Mouse (Mus musculus) layer of hippocampus, adult 11-12 months (tissue): ENCODE results near the gene Zfp512b.

Source experiments
- DNase-seq: peaks from one replicate; pipeline ENCODE4 v3.0.0; 2022; ENCODE audit warnings: low spot score

The Zfp512b gene

GRCm38 (mm10) chr2:181589732-181590105 lies 2.9 kb downstream of the Zfp512b start:
- DNase-seq: peak; percentile 7

- peak; percentile 4 for DNase-seq
Observed at GRCm38 (mm10) chr2:181589011-181589731, 3.4 kb downstream of the Zfp512b start.

GRCm38 (mm10) chr2:181588229-181588780 lies 4.3 kb downstream of the Zfp512b start:
- DNase-seq: peak; percentile 11

- DNase-seq: no peak
Observed at GRCm38 (mm10) chr2:181587796-181588195, 4.8 kb downstream of the Zfp512b start.

GRCm38 (mm10) chr2:181586124-181586523 lies 6.5 kb downstream of the Zfp512b start:
- no peak for DNase-seq

DNA sequence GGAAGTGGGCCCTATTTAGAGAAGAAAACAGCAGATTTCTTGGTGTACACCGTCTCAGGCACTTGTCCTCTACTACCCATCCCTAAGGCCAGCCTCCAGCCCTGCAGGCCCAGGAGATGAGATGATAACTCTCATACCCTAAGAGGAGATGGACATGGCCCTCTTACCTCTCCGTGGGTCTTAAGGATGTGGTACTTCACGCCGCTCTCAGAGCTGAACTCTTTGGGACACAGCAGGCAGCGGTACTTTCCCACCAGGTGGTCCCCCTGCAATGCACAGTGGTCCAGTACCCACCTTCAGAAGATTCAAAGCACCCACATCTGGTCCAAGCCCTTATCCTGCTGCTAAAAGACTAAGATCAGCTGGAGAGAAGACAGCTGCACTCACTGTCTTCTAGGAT lies 7.1 kb downstream of the Zfp512b start:
- DNase-seq: no peak

DNA sequence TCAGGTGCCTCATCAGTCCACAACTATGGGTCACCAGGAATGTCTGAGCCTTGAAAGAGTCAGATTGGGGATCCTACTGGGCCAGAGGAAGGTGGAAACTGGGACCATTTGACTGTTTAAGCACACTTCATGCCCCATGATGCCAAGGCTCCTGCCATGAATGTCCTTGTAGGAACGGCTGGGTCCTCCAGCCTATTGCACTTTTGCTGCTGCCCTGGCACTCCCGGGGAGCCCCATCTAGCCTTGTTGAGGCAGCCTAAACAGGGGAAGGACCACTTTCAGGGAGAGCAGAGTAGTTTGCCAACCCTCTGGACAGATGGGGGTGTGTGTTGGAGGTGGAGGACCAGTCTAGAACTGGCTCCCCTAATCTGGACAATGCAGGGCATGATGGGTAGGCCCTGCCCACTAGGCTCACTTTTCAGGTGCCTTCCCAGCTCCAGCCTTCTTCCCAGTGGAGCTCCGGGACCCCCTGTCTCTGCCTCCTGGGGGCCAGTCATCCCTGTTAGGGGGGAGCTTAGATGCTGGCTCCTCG lies 8.1 kb downstream of the Zfp512b start, which contains the start of gene Uckl1:
Gene Uckl1, minus strand, starts transcription at position 482 of the 532 bp plus-strand sequence.
- DNase-seq: no peak

DNA sequence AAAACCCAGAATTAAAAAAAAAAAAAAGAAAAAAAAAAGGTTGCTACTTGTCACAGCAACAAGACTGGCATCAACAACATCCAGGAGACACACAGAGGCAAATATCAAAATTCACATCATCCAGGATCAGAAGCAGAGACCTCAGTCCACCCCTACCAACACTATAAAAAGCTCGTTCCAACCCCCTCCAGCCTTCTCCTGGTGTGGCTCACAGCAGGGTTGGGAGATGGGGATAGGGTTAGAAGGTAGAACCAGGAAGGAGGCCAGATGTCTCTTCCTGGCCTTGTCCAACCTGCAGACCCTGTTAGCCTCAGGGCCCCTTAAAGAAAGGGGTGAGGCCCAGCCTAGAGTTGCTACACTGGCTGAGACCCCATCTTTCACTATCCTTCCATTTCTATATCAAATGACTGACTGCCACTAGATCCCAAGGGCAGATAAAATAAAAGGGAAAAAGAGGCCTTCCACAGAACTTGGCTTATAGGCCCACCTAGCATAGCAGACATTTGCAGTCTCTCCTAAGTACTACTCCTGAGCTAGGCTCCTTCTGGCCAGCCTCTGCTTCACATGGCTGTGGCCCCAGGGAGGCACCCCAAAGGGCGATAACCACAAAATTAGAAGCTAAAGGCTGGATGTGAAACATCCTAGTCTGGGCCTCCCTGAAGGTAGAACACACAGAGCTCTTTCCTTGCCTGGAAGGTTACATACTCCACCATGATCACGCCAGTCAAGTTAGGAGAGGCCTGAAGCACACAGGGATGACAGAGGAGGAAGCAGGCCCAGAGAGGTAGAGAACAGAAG lies 8.9 kb downstream of the Zfp512b start:
- no peak for DNase-seq

GRCm38 (mm10) chr2:181582939-181583338 lies 9.7 kb downstream of the Zfp512b start:
- DNase-seq: no peak

DNA sequence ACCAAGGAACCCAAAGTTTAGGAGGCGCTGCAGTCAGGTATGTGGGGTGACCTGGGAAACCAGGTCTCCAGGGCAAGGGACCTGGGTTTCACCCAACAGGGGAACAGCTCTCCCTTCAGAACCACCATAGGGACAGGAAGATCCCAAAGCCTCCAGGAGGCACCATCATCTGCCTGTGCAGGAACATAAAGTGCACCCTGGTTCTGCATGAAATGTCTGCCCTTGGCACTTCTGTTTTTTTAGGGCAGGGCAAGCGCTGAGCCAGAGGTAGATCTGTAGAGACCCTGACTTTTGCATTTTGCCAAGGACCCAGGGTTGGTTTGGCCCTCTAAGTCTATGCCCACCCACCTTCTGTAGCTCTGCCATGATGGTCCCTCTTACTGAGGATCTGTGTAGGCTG lies 10.2 kb downstream of the Zfp512b start:
- no peak for DNase-seq

GRCm38 (mm10) chr2:181581402-181582120 lies 11.0 kb downstream of the Zfp512b start:
- peak; percentile 88 for DNase-seq

DNA sequence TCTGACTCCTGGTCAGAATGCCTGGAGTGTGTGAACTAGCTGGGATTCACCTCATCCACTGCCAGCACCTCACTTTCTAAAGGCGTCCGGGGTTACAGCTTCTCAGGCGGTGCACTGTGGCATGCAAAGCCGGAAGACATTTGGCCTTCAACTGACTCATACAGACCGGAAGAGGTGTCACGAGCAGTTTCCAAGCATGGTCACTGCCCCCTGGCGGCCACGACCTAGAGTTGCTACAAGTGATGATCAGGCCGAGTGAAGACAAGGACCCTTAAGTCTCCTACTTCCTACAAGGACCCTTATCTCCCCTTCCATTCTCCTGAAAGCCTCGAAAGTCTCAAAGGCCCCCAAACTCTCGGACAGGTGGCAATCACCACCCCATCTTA lies 11.6 kb downstream of the Zfp512b start:
- peak; percentile 77 for DNase-seq

DNA sequence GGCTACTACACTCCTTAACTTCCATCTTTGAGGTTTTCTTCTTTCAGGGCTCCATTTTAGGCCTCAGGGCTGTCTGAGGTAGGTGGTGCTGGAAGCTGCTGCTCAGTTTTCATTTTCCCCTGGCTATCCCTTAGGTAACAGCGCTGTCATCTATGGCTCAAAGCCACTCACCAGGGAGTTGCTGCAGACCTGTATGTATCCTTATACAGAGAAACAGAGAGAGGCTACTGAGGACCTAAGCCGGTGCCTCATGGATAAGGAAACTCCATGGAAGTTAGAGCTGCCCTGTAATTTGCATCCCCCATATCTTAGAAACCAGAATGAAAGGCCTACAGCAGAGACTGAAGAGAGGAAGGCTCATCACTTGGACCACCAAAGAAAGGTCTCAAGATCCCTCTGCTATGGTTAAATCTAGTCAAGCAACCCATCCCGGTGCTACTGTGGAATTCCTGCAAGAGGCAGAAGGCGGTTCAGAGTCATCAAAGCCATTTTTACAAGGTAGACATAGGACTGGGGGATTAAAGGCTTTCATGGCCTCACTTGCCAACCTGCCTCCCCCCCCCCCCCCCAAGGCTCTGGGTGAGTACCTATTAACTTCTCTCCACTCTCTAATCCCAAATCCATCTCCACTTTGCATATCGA lies 12.4 kb downstream of the Zfp512b start:
- no peak for DNase-seq

DNA sequence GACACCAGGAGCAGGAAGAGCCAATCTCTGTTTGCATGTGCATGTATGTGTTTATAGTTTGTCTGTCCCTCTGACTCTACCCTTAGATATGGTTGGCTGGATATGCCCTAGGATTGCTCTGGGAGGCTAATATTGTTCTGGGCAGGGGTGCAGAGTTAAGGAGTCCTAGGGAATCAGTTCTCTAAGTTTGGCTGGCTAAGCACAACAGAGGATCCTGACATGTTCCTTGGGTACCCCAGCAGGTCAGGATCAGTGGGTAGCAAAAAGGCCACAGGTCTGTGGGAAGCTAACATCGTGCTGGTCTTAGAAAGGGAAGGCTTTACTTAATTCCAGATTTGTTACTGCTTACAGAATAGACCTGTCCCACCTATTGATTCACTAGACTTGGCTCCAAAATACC lies 12.9 kb downstream of the Zfp512b start:
- no peak for DNase-seq

GRCm38 (mm10) chr2:181578790-181579618 lies 13.6 kb downstream of the Zfp512b start:
- no peak for DNase-seq

GRCm38 (mm10) chr2:181577981-181578581 lies 14.5 kb downstream of the Zfp512b start:
- no peak for DNase-seq

- DNase-seq: no peak
Observed at GRCm38 (mm10) chr2:181577126-181577525, 15.5 kb downstream of the Zfp512b start.

DNA sequence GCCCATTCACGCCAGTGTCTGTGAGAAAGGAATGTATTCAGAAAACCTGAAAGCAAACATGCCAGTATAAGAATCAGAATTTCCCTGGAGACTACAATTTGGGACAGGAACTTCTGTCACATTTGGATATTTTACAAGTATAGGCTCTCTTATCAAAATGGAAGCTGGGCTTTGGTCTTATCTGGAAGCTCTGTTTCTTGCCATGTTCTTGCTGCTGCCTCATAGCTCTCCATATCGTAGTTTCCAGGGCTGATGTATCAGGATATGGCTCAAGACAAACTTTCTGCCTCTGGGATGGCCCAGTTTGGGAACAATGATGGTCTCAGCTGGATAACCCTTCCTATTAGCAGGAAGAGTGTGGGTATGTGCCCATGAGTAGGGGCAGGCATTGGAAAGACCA lies 16.0 kb downstream of the Zfp512b start:
- no peak for DNase-seq

GRCm38 (mm10) chr2:181574921-181575545 lies 17.6 kb downstream of the Zfp512b start:
- DNase-seq: no peak

DNA sequence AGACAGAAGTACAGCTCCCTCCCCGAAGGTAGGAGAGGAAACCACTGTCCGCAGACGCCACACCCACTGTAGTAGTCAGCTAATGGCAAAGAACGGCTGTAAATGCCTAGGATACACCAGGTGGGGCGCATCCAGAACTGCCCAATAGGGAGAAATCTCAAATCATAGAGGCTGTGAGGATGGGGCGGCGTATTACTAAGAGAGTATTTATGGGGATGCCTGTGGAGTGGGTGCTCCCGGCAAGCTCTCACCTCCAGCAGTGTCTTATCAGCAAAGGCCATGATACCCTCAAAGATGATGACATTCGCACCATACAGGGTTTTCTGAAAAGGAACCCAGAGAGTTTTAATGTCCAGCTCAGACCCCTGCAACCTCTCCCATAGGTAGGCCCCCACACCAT lies 18.6 kb downstream of the Zfp512b start:
- no peak for DNase-seq
